Mouse (Mus musculus): ENCODE measurements around the gene Neurl4.
"Not testable (repeated sequence)": the region's sequence is repeated elsewhere in the genome, so short reads cannot be mapped to it uniquely, and the experiment has no call there.

Neurl4 gene

GRCm38 (mm10) chr11:69913554-69914371, 12.9 kb downstream of the Neurl4 start, which contains the start of gene Gps2:
Gene Gps2, plus strand, starts transcription at chr11:69913888.
- DNase-seq (ENCODE audit: low read depth, low spot score) = peak; percentile 94

GRCm38 (mm10) chr11:69914372-69914764, 13.5 kb downstream of the Neurl4 start:
- no peak for DNase-seq (ENCODE audit: low read depth, low spot score)

GRCm38 (mm10) chr11:69914917-69915430, 14.1 kb downstream of the Neurl4 start:
- no peak for DNase-seq (ENCODE audit: low read depth, low spot score)

- DNase-seq (ENCODE audit: low read depth, low spot score) = no peak
Measured at GRCm38 (mm10) chr11:69915667-69916627, 15.1 kb downstream of the Neurl4 start.

GRCm38 (mm10) chr11:69916652-69917378, 15.9 kb downstream of the Neurl4 start:
- not testable (repeated sequence) for DNase-seq (ENCODE audit: low read depth, low spot score)

- DNase-seq (ENCODE audit: low read depth, low spot score) = no peak
Measured at GRCm38 (mm10) chr11:69917379-69917948, 16.6 kb downstream of the Neurl4 start.

GRCm38 (mm10) chr11:69918118-69918517, 17.2 kb downstream of the Neurl4 start:
- DNase-seq (ENCODE audit: low read depth, low spot score) = no peak

GRCm38 (mm10) chr11:69919053-69919452, 18.2 kb downstream of the Neurl4 start:
- no peak for DNase-seq (ENCODE audit: low read depth, low spot score)

GRCm38 (mm10) chr11:69919661-69920265, 18.9 kb downstream of the Neurl4 start:
- DNase-seq (ENCODE audit: low read depth, low spot score) = no peak

GRCm38 (mm10) chr11:69920266-69921031, 19.6 kb downstream of the Neurl4 start:
- DNase-seq (ENCODE audit: low read depth, low spot score) = no peak

GRCm38 (mm10) chr11:69921114-69922011, 20.5 kb downstream of the Neurl4 start, which contains the start of gene Eif5a:
Gene Eif5a, minus strand, starts transcription at chr11:69921958.
- DNase-seq (ENCODE audit: low read depth, low spot score) = peak; percentile 100

- DNase-seq (ENCODE audit: low read depth, low spot score) = no peak
Measured at GRCm38 (mm10) chr11:69922012-69922756, 21.3 kb downstream of the Neurl4 start.

GRCm38 (mm10) chr11:69922796-69923195, 21.9 kb downstream of the Neurl4 start:
- DNase-seq (ENCODE audit: low read depth, low spot score) = no peak

- DNase-seq (ENCODE audit: low read depth, low spot score) = no peak
Measured at GRCm38 (mm10) chr11:69927501-69927900, 26.6 kb downstream of the Neurl4 start.

- no peak for DNase-seq (ENCODE audit: low read depth, low spot score)
Measured at GRCm38 (mm10) chr11:69929712-69930111, 28.8 kb downstream of the Neurl4 start.

- DNase-seq (ENCODE audit: low read depth, low spot score) = not testable (repeated sequence)
Measured at GRCm38 (mm10) chr11:69930176-69930575, 29.3 kb downstream of the Neurl4 start.

- DNase-seq (ENCODE audit: low read depth, low spot score) = no peak
Measured at GRCm38 (mm10) chr11:69930967-69931537, 30.2 kb downstream of the Neurl4 start.

- no peak for DNase-seq (ENCODE audit: low read depth, low spot score)
Measured at GRCm38 (mm10) chr11:69931769-69932168, 30.9 kb downstream of the Neurl4 start.

Measured in forelimb bud, embryonic 11.5 days (tissue).